Mouse (Mus musculus): Measurements from ENCODE around the gene Cryl1. TPM values are rescaled to one million over a fixed set of nuclear protein-coding genes. Genes with fewer than 3 reads are reported as not detected.

The Cryl1 gene
- total RNA-seq, 2 experiments from 2014 or later: 16.5 to 17.8 TPM

DNA sequence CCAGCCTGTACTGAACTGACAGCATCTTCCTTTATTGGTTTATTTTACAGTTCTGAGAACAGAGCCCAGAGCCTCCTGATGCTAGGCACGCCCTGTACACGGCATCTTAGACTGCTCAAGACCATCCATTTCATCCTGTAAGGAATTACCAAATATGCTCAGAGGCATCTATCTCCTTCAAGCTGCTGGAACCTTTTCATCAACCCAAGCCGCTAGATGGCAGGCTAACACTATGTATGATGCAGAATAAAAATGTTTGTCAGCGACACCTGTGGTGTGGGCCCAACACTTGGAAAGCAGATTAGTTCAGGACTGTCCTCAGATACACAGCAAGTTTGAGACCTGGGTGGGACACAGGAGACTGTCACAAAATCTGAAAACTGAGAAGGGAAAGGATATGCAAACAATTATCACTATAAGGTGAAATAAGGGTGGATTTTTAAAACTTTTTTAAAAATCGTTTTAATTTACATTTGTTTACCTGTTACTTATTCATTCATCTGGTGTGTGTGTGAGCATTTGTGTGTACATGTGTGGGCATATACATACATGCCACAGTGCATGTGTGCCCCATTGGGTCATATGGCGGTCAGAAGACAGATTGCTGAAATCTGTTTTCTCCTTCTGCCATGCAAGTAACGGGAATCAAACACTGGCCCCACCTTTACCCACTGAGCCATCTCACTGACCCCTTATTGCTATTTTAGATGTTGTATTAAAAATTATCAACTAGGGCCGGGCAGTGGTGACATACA lies 25.8 kb downstream of the Cryl1 start:
- DNase-seq: peak; percentile 42 to 74

DNA sequence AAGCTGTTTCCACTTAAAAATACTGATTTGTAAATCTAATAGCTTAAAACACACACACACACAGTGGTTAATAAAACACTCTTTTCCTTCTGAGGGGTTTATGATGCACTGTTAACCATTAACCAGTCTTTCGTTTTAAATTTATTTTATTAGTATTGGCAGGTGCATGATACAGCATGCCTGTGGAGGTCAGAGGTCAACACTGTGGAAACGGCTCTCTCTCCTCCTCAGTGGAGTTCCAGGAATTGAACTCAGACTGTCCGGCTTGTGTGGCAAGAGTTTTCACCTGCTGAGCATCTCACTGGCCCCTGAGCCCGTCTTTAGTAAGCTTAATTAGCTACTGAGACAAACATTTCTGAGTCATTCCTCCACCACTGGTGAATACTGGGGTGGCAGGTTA lies 31.0 kb downstream of the Cryl1 start:
- no peak for DNase-seq

DNA sequence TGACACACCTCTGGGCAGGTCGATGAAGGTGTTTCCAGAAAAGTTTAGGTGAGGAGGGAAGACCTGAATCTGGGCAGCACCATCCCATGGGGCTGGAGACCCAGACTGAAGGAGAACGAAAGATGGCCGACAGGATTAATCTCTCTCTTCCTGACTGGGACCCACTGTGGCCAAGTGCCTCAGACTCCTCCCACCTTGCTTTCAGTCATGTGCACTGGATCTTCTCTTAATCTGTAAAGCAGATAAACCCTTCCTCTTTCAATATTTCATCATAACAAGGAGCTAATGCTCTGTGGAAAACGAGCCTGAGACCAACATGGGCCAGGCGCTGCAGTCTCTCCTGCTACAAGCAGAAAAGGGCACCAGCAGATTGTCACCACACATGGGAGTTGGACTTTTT lies 31.6 kb downstream of the Cryl1 start:
- no peak for DNase-seq

DNA sequence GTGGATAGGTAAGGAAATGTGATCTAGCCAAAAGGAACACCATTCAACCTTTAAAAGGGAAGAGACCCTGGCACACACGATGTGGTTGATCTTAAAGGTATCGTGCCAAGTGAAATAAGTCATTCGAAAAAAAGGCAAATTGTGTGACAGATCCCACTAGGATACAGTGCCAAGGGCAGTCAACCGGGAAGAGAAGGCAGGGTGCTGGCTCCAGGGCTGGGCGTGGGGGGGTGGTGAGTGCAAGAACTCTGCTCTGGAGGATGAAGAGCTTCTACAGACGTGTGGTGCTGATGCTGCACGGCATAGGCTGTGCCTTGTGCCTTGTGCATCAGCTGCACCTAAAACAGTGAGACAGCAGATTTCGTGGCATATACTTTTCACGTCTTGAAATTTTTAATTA lies 33.0 kb downstream of the Cryl1 start:
- no peak for DNase-seq

DNA sequence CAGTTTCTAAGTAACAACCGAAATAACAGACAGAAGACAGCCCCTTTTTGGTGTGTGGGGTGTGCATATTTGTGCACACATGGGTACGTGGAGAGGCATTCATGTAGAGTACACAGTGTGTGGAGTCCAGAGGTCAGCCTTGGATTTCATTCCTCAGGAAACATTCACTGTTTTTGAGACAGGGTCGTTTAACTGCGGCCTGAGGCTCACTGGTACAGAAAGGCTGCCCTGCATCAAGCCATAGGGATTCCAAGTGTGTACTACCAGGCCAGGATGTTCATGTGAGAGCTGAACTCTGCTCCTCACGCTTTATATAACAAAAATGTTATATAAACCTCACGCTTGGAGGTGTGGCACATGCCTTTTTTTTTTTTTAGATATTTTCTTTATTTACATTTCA lies 34.5 kb downstream of the Cryl1 start:
- no peak for DNase-seq

DNA sequence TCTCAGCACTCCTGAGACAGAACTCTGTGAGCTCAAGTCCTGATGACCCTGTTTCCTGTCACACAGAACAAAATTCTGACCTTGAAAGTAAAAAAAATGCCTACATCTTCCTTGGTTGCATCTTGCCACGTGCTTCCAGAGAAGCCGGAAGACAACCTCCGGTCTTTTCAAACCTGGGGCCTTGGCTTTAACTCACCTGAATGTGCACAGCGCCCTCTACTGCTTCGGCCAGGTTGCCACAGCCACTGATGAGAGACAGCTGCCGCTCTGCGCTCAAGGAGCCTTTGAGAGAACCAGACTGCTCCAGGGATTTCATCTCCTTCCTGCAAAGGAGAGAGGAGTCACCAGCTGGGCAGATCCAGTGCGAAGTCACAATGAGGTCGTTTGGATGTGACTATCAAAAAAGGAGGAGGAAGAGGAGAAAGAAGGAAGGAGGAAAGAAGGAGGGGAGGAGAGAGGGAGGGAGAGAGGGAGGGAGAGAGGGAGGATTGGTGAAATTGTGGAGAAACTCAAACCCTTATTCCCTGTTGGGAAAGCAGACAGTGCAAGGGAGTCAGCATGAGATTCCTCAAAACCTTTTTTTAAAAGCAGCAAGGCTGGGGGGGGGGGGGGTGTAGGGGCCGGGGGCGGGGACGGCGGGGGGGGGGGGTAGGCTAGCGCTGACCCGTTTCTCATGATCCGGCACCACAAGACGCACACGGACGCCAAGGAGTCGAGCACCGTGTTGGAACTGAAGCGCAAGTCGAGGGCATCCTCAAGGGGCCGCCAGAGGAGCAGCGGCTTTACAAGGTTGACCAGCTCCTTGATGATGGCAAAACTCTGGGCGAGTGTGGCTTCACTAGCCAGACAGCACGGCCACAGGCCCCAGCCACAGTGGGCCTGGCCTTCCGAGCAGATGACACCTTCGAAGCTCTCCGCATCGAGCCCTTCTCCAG lies 35.3 kb downstream of the Cryl1 start:
- peak; percentile 75 to 77 for DNase-seq

DNA sequence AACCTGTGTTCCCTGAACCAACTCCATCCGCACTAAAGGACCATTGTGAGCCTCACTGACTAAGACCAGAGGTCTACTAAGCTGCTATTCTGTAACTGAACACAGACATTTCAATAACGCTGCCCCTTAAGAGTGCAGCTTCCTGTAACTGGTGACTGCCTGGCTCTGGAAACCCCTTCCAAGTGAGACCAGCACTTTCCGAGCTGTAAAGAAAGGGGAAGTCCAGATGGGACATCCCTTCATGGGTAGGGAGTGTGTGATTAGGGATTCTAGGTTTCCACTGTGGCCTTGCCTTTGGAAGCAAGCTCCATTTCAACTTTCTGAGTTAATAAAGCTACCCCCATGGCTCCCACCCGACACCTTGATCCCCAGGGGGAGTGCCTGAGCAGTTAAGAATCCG lies 41.3 kb downstream of the Cryl1 start:
- no peak for DNase-seq

DNA sequence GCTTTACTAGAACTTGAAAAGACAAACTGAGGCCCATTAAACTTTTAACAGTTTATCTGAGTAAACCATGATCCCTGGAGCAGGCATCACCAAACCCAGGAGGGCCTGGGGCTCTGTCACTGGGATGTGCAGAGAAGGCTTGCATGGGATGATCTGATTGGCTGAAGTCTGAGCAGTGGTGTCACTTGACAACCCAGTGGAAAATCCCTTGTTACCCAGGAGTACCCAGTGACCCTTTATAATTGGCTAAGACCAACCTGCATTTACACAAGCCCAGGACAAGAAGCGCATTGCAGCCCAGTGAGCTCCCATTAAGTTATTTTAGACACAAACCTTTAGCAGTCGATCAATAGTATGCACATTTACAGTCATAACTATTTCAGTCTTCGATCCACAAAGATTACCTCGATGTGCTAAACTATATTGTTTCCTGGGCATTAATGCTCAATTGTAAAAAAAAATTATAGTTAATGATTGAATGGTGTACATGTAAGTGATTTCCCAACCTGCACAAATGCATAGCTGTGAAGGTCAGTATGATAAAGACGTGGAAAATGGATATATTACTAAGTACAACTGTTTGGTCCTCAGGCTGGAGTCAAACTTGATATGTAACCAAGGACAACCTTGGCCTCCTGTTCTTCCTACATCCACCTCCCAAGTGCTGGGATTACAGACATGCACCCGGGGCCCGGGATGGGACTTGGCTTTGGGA lies 46.7 kb downstream of the Cryl1 start:
- DNase-seq: no peak

DNA sequence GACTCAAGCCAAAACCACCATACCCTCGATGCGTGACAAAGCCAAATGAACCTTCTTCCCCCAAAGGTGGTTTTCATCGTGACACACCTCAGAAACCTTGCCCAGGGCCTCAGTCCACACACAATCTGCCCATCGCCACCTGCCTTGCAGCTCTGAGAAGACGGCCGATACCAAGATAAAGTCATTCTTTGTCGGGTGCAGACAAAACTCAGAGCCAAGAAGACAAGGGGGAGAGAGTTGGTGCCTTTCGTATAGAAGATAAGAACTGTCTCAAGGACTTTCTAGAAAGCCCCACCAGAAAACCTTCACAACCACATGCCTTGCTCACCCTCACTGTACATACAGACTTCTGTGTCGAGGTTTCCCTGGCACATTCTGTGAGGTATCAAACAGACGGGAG lies 48.4 kb downstream of the Cryl1 start:
- DNase-seq: no peak

DNA sequence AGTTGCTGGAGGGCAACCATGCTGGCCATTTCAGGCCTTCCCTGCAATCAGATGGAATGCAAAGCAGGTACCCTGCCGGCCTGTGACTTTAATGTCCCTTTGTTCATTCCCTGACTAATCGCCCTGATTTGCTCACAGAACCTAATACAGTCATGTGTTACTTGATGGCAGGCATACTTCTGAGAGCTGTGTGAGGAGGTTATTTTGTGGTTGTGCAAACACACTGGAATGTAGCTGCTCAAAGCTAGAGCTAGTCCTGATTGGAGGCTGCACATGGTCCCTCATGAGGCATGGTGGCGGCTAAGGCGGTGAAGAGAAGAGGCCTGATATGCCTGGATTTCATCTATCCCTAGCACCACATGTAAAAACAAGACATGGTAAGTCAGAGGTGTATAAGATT lies 50.2 kb downstream of the Cryl1 start:
- no peak for DNase-seq

DNA sequence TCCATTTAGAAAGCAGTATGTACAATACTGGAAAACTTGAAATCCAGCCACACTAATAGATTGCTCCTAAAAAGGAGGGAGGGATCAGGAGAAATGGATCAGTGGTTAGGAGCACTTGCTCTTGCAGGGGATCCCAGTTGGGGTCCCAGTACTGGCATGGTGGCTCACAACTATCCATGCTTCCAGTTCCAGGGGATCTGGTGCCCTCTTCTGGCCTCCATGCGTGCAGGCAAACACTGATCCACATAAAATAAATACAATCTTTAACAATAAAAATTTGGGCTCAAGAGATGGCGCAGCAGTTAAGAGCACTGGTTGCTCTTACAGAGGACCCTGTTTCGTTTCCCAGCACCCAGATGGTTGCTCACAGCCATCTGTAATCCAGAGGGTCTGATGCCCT lies 52.2 kb downstream of the Cryl1 start:
- no peak for DNase-seq

DNA sequence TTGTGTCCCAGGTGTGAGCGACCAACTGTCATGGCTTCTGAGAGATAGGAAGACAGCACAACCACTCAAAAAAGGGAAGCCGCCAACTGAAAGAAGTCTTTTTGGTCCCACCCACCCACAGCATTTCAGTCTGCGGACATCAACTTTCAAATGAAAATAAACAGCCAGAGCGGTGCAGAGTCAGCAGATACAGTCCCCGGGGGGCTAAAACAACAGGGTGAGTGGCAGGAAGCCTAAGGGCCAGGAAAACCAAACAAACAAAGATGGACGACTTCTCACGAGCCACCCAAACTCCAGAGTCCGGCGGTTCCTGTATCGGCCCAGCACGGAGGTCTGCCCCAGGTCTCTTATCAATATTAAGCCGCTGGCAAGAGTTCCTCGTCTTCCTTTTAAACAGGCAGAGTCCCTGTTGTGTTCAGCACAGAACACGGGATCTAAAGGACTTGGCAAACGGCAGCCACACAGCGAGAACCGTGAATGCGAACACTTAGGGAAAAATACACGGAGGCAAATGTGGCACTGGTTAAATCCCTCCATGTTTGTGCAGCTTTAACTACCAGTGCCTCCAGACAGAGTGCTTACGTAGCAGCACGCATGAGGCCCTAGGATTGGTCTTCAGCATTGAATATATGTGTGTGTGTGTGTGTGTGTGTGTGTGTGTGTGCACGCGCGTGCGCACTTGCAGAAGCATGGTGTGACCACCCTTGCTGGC lies 53.4 kb downstream of the Cryl1 start:
- no peak for DNase-seq

DNA sequence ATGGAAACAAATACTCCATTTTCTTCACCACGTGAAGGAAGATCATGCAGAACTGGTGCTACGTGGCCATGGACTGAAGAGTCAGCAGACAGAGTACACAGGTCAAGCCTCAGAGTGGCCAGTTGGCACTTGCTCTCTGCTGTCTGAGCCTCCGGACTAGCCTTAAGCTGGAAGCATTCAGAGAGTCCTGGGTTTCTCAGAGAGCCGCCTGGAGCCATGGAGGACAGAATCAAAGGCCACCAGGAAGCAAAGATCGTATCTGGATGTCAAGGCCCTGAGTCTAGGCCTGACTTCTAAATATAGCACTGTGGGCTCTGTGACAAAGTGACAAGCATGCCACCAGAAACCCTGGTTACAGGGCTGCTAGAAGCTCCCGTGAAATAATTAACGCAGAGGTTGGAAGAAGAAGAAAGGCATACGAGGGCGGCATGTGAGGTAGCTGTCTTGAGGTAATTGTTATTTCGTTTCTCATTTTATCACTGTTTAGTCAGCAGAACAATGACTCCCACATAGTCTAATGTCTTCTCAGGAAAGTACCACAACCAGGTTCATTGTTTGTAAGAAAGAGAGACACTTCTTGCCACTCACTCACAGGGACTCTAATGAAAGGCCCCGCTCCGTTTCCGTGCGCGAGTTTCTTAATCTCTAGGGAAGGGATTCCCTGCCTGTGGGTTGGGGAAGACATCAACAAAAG lies 55.1 kb downstream of the Cryl1 start:
- DNase-seq: no peak

DNA sequence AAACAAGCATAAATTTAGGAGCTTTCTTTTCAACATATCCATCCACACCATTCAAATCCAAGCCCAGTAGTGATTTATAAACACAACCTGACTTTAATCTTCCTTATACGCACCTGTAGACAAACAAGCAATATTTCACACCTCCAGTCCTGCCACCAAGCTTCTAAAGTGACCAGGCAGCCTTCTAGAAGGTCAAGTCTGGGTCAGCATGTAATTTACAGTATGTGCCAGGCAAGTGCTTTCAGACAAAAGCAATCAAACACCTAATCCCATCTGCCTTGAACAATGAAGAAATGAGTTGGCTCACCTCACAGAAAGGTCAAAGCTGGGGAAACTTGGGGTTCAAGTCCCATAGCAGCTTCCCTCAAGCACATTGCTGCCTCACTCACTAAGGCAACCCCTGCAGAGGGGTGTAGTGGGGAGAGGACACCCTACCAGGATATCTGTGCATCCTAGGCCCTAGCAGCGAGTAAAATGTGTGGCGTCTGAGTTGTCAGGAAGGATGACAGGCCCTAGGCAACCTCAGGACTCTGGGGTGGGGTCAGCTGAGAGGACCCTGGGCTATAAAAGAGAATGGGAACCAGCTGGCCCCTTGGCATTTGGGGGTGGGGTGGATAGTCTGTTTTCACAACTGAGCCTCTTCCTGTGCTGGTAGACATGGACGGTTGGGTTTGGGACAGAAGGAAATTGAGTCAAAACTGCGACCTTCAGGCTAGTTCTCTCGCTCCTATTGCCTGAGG lies 55.8 kb downstream of the Cryl1 start:
- no peak for DNase-seq

DNA sequence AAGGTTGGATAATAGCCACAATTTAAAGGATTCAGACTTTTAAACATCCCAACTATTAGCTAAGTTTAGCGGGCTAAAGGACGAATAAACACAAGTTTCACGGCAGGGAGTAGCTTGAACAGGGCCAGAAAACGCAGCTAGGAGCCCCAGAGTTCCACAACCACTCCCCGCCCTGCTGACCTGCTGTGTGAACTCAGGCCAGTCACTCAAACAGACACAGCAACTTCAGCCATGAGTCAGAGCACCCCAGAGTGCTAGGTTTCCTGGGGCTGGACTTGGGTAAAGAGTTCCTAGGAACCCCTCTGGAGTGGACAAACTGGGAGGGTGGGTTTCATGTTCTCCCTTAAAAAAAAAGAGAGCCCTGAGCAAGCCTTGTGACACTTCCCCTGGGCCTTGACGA lies 59.7 kb downstream of the Cryl1 start:
- DNase-seq: no peak

DNA sequence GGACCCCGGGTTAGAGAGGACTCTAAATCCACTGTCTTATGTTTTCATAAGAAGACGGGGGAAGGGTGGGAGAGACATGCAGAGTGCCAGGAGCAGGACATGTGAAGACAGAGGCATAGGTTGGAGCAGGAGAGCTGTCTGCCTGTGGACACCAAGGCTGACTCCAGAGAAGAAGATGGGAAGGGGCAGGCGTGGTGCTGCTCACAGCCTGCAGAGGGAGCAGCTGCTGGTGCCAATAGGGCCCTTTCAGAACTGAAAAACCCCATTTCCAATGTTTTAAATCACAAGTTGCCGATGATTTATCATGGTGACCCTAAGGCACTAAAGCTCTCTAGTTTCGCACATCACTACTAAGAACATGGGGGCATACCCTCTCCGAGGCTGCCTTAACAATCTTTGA lies 63.5 kb downstream of the Cryl1 start:
- DNase-seq: no peak

DNA sequence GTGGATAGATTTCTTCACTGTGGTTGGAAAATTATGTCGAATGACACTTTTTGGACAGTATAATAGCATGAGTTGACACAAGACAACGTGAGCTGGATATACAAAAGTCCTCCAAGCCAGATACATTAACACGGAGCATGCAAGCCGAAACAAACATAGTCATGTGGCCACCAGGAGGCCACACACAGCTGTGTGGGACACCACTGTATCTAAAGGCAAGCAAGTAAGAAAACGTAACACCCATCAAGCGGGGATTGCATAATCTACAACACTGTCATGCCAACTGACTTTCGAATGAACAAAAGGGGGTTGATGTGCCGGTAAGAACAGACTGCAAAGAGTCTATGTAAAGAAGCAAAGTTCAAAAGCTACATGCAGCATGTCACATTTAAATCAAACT lies 65.8 kb downstream of the Cryl1 start:
- no peak for DNase-seq

DNA sequence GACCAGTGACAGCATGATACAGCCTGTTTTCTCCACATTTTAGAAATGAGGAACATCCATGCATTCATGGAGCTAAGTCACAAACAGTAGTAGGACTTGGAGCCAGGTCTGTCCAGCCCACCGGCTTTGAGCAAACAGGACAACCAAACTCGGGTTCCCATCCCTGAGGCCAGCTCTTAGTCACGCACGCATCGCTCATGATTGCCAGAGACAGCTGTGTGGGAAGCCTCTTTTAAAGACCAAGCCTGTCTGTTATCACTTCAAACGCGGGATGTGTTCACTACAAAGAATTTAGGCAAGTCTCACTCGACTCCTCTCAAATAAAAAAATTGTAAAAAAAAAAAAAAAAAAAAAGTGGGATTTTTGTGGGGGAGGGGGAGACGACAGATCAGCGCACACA lies 67.2 kb downstream of the Cryl1 start:
- DNase-seq: no peak

DNA sequence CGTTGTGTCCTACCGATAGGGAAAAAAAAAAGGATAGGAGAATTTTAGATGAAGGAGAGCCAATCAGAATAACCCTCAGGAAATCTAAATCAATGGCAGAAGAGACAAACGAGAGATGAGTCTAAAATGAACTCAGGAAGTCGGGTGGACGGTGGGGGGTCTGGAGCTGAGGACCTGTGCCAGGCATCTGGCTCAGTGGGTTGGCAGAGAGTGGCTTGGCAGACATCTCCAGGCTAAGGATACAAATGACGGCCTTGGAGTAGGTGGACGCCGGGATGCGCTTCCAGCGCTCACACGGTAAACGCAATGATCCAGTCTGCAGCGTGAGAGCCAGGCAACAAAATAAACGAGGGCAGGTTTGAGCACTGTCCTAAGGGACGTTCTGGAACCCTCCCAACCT lies 68.7 kb downstream of the Cryl1 start:
- DNase-seq: peak; percentile 10 to 14

DNA sequence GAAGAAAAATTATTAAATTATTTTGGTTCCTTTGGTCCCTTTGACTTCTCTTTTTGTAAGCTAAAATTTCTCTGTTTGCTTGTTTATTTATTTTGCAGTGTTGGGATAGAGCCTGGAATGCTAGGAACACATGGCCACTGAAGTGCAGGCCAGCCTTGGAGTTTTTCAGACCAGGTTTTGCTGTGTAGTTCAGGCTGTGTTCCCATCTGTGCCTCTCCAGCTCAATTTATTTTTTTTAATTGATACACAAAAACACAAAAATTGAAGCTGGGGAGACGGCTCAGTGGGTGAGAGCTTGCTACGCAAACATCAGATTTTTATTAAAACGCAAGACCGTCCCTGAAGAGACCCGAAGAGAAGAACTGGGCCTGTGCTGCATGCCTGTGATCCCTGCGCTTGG lies 71.6 kb downstream of the Cryl1 start:
- peak; percentile 10 to 22 for DNase-seq

DNA sequence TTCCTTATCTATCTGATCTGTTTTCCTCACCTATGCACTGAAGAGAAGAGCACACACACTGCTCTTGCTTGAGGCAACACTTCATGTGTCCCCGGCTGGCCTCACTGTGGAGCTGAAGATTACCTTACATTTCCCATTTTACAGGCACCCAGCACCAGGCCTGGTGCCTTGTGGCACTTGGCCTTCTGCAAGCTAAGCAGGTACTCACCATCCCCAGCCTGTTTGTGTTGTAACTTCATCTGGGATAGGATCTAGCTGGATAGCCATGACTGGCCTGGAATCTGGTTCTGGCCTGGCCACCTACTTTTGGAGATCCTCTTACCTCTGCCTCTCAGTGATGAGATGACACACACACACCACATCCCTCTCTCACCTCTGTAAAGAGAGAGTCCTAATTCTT lies 79.5 kb downstream of the Cryl1 start:
- no peak for DNase-seq
